Mouse (Mus musculus): Measurements from ENCODE around the gene Ptafr. TPM values are rescaled to one million over a fixed set of nuclear protein-coding genes. Genes with fewer than 3 reads are reported as not detected.

Ptafr gene
- 1 to 10 TPM; 1.4 TPM for total RNA-seq (2021)
- long read RNA-seq, experiment 1 = 0 reads
- long read RNA-seq, experiment 2, partial matches to known transcripts = 0 of 1 reads
- long read RNA-seq, experiment 2, other reads (novel, unspliced or antisense) = 1 of 1 reads

GRCm38 (mm10) chr4:132563965-132564364 is at the start of gene Ptafr:
TSS of gene Ptafr (plus strand) at chr4:132564067.
- DNase-seq (ENCODE audit: low spot score in 2 of 2) = peak in 1 of 2 experiments; percentile 30

- peak; percentile 81 to 89 for DNase-seq (ENCODE audit: low spot score in 2 of 2)
Measured at GRCm38 (mm10) chr4:132514555-132515135, 49.2 kb upstream of the Ptafr start.

- DNase-seq (ENCODE audit: low spot score in 2 of 2) = peak; percentile 79 to 96
Measured at GRCm38 (mm10) chr4:132515369-132516155, 48.3 kb upstream of the Ptafr start.

- no peak for DNase-seq (ENCODE audit: low spot score in 2 of 2)
Measured at GRCm38 (mm10) chr4:132518066-132518465, 45.8 kb upstream of the Ptafr start.

GRCm38 (mm10) chr4:132519188-132519587 is 44.7 kb upstream of the Ptafr start:
- DNase-seq (ENCODE audit: low spot score in 2 of 2) = no peak

GRCm38 (mm10) chr4:132524321-132524741 is 39.5 kb upstream of the Ptafr start:
- no peak for DNase-seq (ENCODE audit: low spot score in 2 of 2)

- DNase-seq (ENCODE audit: low spot score in 2 of 2) = no peak
Measured at GRCm38 (mm10) chr4:132524808-132525207, 39.1 kb upstream of the Ptafr start.

GRCm38 (mm10) chr4:132526678-132527077 is 37.2 kb upstream of the Ptafr start:
- no peak for DNase-seq (ENCODE audit: low spot score in 2 of 2)

GRCm38 (mm10) chr4:132527917-132528522 is 35.8 kb upstream of the Ptafr start:
- no peak for DNase-seq (ENCODE audit: low spot score in 2 of 2)

GRCm38 (mm10) chr4:132529344-132529743 is 34.5 kb upstream of the Ptafr start:
- no peak for DNase-seq (ENCODE audit: low spot score in 2 of 2)

GRCm38 (mm10) chr4:132530033-132530804 is 33.6 kb upstream of the Ptafr start:
- no peak for DNase-seq (ENCODE audit: low spot score in 2 of 2)

- DNase-seq (ENCODE audit: low spot score in 2 of 2) = no peak
Measured at GRCm38 (mm10) chr4:132532496-132532895, 31.4 kb upstream of the Ptafr start.

GRCm38 (mm10) chr4:132532981-132533916 is 30.6 kb upstream of the Ptafr start, which contains the start of gene Atpif1:
TSS of gene Atpif1 (minus strand) at chr4:132533659.
- peak; percentile 82 to 93 for DNase-seq (ENCODE audit: low spot score in 2 of 2)

- peak; percentile 90 to 96 for DNase-seq (ENCODE audit: low spot score in 2 of 2)
Measured at GRCm38 (mm10) chr4:132535406-132536121, 28.3 kb upstream of the Ptafr start, which contains the start of gene Dnajc8. TSS of gene Dnajc8 (plus strand) at chr4:132535550.

- DNase-seq (ENCODE audit: low spot score in 2 of 2) = no peak
Measured at GRCm38 (mm10) chr4:132539481-132539880, 24.4 kb upstream of the Ptafr start.

- DNase-seq (ENCODE audit: low spot score in 2 of 2) = no peak
Measured at GRCm38 (mm10) chr4:132541413-132541812, 22.5 kb upstream of the Ptafr start.

- no peak for DNase-seq (ENCODE audit: low spot score in 2 of 2)
Measured at GRCm38 (mm10) chr4:132542724-132543123, 21.1 kb upstream of the Ptafr start.

- peak in 1 of 2 experiments; percentile 63 for DNase-seq (ENCODE audit: low spot score in 2 of 2)
Measured at GRCm38 (mm10) chr4:132545851-132546250, 18.0 kb upstream of the Ptafr start.

- no peak for DNase-seq (ENCODE audit: low spot score in 2 of 2)
Measured at GRCm38 (mm10) chr4:132554221-132554620, 9.6 kb upstream of the Ptafr start.
